Mouse (Mus musculus) brain, embryonic 14.5 days (tissue): ENCODE measurements at regions not wholly inside any gene's neighbourhood (a gene's known extent, or its start where the extent isn't known, plus 50 kb on each side); places are given as distances from the start of the nearest gene placed in this dataset.

Experiments used
- CTCF ChIP-seq: fragments of 200-500 bp; IDR thresholded peaks from 2 replicates; pipeline ENCODE4 v1.5.1; 2012; ENCODE audit warnings: inconsistent platforms, mild to moderate bottlenecking, moderate library complexity, borderline replicate concordance; ENCODE audit not compliant: insufficient read depth, insufficient read length; ENCODE audit errors: extremely low read depth
- POLR2A ChIP-seq: fragments of 200-500 bp; IDR thresholded peaks from 2 replicates; pipeline ENCODE4 v1.6.1; 2012; ENCODE audit warnings: mild to moderate bottlenecking, inconsistent platforms, borderline replicate concordance; ENCODE audit not compliant: poor library complexity, insufficient read depth, insufficient read length, severe bottlenecking; ENCODE audit errors: extremely low read depth

GRCm38 (mm10) chr6:95217431-95217830, 100.4 kb downstream of the Kbtbd8 start:
- TF ChIP-seq CTCF, result peak; percentile 38; the same call in 1 of the 2 replicates
- TF ChIP-seq POLR2A, result no peak
